Mouse (Mus musculus) heart, postnatal 10 days (tissue): ENCODE data around the gene Rcan3. TPM values are rescaled to one million over a fixed set of nuclear protein-coding genes. Genes with fewer than 3 reads are reported as not detected.
A peak's percentile ranks its signal among the peaks of the same experiment; 100 is the strongest.

Experiments
- DNase-seq, 2 experiments: peaks; one replicate each; pipeline ENCODE4 v3.0.0; 2021
- intact Hi-C: fragments of 180-260 bp; cut with DNase I; formaldehyde crosslinking; loops from one replicate; pipeline ENCODE4 v1.15.1; 2025
- total RNA-seq, 2 experiments: library from RNA; stranded (reverse); gene quantifications; 2 replicates each; pipeline ENCODE4 v1.2.3; 2021

Gene Rcan3
- total RNA-seq, 2 experiments from 2014 or later: 18.1 to 18.8 TPM

- no peak for DNase-seq
- intact Hi-C loops: no loop called here
Observed at GRCm38 (mm10) chr4:135416367-135416766, 17.3 kb downstream of the Rcan3 start.

GRCm38 (mm10) chr4:135413491-135413890 is 20.2 kb downstream of the Rcan3 start:
- intact Hi-C loops: no loop called here
- DNase-seq: no peak

- peak; percentile 40 to 70 for DNase-seq
Observed at GRCm38 (mm10) chr4:135411633-135412032, 22.0 kb downstream of the Rcan3 start.

GRCm38 (mm10) chr4:135406180-135406579 is 27.5 kb downstream of the Rcan3 start:
- intact Hi-C loops: no loop called here
- no peak for DNase-seq

More at GRCm38 (mm10) chr4:135411633-135412032, 22.0 kb downstream of the Rcan3 start:
- intact Hi-C loops: loop anchor here (1.0 kb wide), 2 partner anchors 29 to 54 kb away; no protein-coding TSS in a partner anchor

- DNase-seq: no peak
- intact Hi-C loops: no loop called here
Observed at GRCm38 (mm10) chr4:135404916-135405315, 28.7 kb downstream of the Rcan3 start.

GRCm38 (mm10) chr4:135404048-135404447 is 29.6 kb downstream of the Rcan3 start:
- no peak for DNase-seq
- intact Hi-C loops: no loop called here

- no peak for DNase-seq
- intact Hi-C loops: no loop called here
Observed at GRCm38 (mm10) chr4:135401881-135402280, 31.8 kb downstream of the Rcan3 start.

GRCm38 (mm10) chr4:135397991-135398390 is 35.7 kb downstream of the Rcan3 start, which contains the start of gene Ncmap:
TSS of gene Ncmap (minus strand) at chr4:135398227.
- no peak for DNase-seq
- intact Hi-C loops: no loop called here

GRCm38 (mm10) chr4:135397551-135397950 is 36.1 kb downstream of the Rcan3 start:
- intact Hi-C loops: no loop called here
- DNase-seq: no peak

- intact Hi-C loops: no loop called here
- no peak for DNase-seq
Observed at GRCm38 (mm10) chr4:135396303-135396702, 37.4 kb downstream of the Rcan3 start.

- DNase-seq: no peak
- intact Hi-C loops: no loop called here
Observed at GRCm38 (mm10) chr4:135395375-135395774, 38.3 kb downstream of the Rcan3 start.

GRCm38 (mm10) chr4:135394666-135395065 is 39.0 kb downstream of the Rcan3 start:
- DNase-seq: no peak
- intact Hi-C loops: no loop called here

GRCm38 (mm10) chr4:135393381-135393780 is 40.3 kb downstream of the Rcan3 start:
- intact Hi-C loops: no loop called here
- DNase-seq: no peak

GRCm38 (mm10) chr4:135392801-135393200 is 40.9 kb downstream of the Rcan3 start:
- intact Hi-C loops: no loop called here
- no peak for DNase-seq

- intact Hi-C loops: no loop called here
- no peak for DNase-seq
Observed at GRCm38 (mm10) chr4:135391014-135391413, 42.6 kb downstream of the Rcan3 start.

- DNase-seq: peak in 1 of 2 experiments; percentile 9
- intact Hi-C loops: no loop called here
Observed at GRCm38 (mm10) chr4:135385614-135386013, 48.0 kb downstream of the Rcan3 start.

- intact Hi-C loops: loop anchor here (1.0 to 5.0 kb wide), 3 partner anchors 29 to 284 kb away; partner anchors contain the start of gene Stpg1
- DNase-seq: peak; percentile 74 to 82
Observed at GRCm38 (mm10) chr4:135382316-135382715, 51.3 kb downstream of the Rcan3 start.

GRCm38 (mm10) chr4:135381355-135381754 is 52.3 kb downstream of the Rcan3 start:
- no peak for DNase-seq
- intact Hi-C loops: loop anchor here (5.0 kb wide), 1 partner anchor 111 kb away; the partner anchor contains the start of gene Stpg1

- intact Hi-C loops: no loop called here
Observed at GRCm38 (mm10) chr4:135377241-135377640, 56.4 kb downstream of the Rcan3 start.

GRCm38 (mm10) chr4:135375444-135375843 is 58.2 kb downstream of the Rcan3 start:
- intact Hi-C loops: no loop called here
- DNase-seq: no peak

More at GRCm38 (mm10) chr4:135377241-135377640, 56.4 kb downstream of the Rcan3 start:
- DNase-seq: no peak

GRCm38 (mm10) chr4:135373299-135373698 is 60.4 kb downstream of the Rcan3 start:
- intact Hi-C loops: no loop called here
- no peak for DNase-seq

- DNase-seq: no peak
- intact Hi-C loops: no loop called here
Observed at GRCm38 (mm10) chr4:135370372-135370771, 63.3 kb downstream of the Rcan3 start.

- no peak for DNase-seq
- intact Hi-C loops: no loop called here
Observed at GRCm38 (mm10) chr4:135362828-135363227, 70.8 kb downstream of the Rcan3 start.
